Mouse (Mus musculus): ENCODE results near the gene AC124502.3. TPM values are rescaled to one million over a fixed set of nuclear protein-coding genes. Genes with fewer than 3 reads are reported as not detected.
"Not testable (repeated sequence)": the region's sequence is repeated elsewhere in the genome, so short reads cannot be mapped to it uniquely, and the experiment has no call there.

Gene AC124502.3
- 4.1 and 4.2 TPM in 2 replicates for polyA plus RNA-seq (2015; fragmentation: Nextera tagmentation; extraction: Ambion mirVana)

- peaks cover 6% of the 10 kb centered on the region; the same call in 1 of the 2 replicates for H3K36me3 ChIP-seq
- ATAC-seq (ENCODE audit: low FRiP score) = peak; percentile 94
- WGBS = under 1% methylated on average over 36 of the region's 44 CpGs
- H3K4me3 ChIP-seq (replicated peaks) = peak within 1 kb of the TSS; percentile 89
- H3K4me1 ChIP-seq = peaks cover 46% of the 10 kb centered on the region
- H3K9ac ChIP-seq (replicated peaks) = peak within 1 kb of the TSS; percentile 81
- H3K9me3 ChIP-seq (replicated peaks) = no peaks in the 10 kb centered on the region
- peak within 1 kb of the TSS; percentile 91 for H3K27ac ChIP-seq (replicated peaks)
- H3K27me3 ChIP-seq (replicated peaks) = no peaks in the 10 kb centered on the region
- peak within 1 kb of the TSS; percentile 95 for H3K4me2 ChIP-seq
Observed at GRCm38 (mm10) chr19:5038709-5039156, at the start of gene AC124502.3, which contains the start of gene B4gat1. Gene AC124502.3, plus strand, starts transcription at chr19:5038891. Gene B4gat1, plus strand, starts transcription at chr19:5038826.

GRCm38 (mm10) chr19:4989013-4989412, 49.7 kb upstream of the AC124502.3 start:
- Histone ChIP-seq H3K4me3 (replicated peaks) (peak overlapping the region; percentile 52), H3K9ac (replicated peaks) (peak overlapping the region; percentile 63), H3K27me3 (replicated peaks) (peaks cover 62% of the 10 kb centered on the region), H3K4me1 (peaks cover 44% of the 10 kb centered on the region), H3K9me3 (replicated peaks) (no peaks in the 10 kb centered on the region), H3K27ac (replicated peaks) (peak overlapping the region; percentile 75; the same call in 1 of the 2 replicates), H3K4me2 (peak overlapping the region; percentile 76), H3K36me3 (0 out of 2 replicates have a peak, but pooled peaks cover 7% of the 10 kb centered on the region)
- 4% methylated on average over 13 of the region's 13 CpGs for WGBS
- no peak for ATAC-seq (ENCODE audit: low FRiP score)

GRCm38 (mm10) chr19:4989434-4990255, 49.0 kb upstream of the AC124502.3 start:
- Histone ChIP-seq H3K4me3 (replicated peaks) (peak overlapping the region; percentile 52), H3K27me3 (replicated peaks) (peaks cover 56% of the 10 kb centered on the region), H3K4me2 (peak overlapping the region; percentile 76), H3K36me3 (0 out of 2 replicates have a peak, but pooled peaks cover 7% of the 10 kb centered on the region), H3K27ac (replicated peaks) (peak overlapping the region; percentile 75), H3K9ac (replicated peaks) (peak overlapping the region; percentile 63), H3K4me1 (peaks cover 50% of the 10 kb centered on the region), H3K9me3 (replicated peaks) (no peaks in the 10 kb centered on the region)
- peak; percentile 84 for ATAC-seq (ENCODE audit: low FRiP score)
- WGBS = 10% methylated on average over 45 of the region's 47 CpGs

- Histone ChIP-seq H3K27ac (replicated peaks) (peak within 1 kb of the TSS; percentile 75), H3K4me3 (replicated peaks) (peak within 1 kb of the TSS; percentile 52), H3K36me3 (0 out of 2 replicates have a peak, but pooled peaks cover 7% of the 10 kb centered on the region), H3K27me3 (replicated peaks) (peaks cover 53% of the 10 kb centered on the region), H3K9me3 (replicated peaks) (no peaks in the 10 kb centered on the region), H3K4me1 (peaks cover 55% of the 10 kb centered on the region), H3K9ac (replicated peaks) (peak within 1 kb of the TSS; percentile 63), H3K4me2 (peak within 1 kb of the TSS; percentile 76)
- peak; percentile 4; the same call in 1 of the 2 replicates for ATAC-seq (ENCODE audit: low FRiP score)
- WGBS = 16% methylated on average over 4 of the region's 4 CpGs
Observed at GRCm38 (mm10) chr19:4990256-4990625, 48.5 kb upstream of the AC124502.3 start, which contains the start of gene Npas4. Gene Npas4, minus strand, starts transcription at chr19:4990316.

GRCm38 (mm10) chr19:4990716-4991115, 48.0 kb upstream of the AC124502.3 start:
- peaks cover 55% of the 10 kb centered on the region for H3K4me1 ChIP-seq
- 0 out of 2 replicates have a peak, but pooled peaks cover 7% of the 10 kb centered on the region for H3K36me3 ChIP-seq
- H3K4me2 ChIP-seq = peak overlapping the region; percentile 76
- ATAC-seq (ENCODE audit: low FRiP score) = peak; percentile 21; the same call in 1 of the 2 replicates
- H3K27ac ChIP-seq (replicated peaks) = peak overlapping the region; percentile 75; the same call in 1 of the 2 replicates
- H3K27me3 ChIP-seq (replicated peaks) = peaks cover 49% of the 10 kb centered on the region
- peak overlapping the region; percentile 52 for H3K4me3 ChIP-seq (replicated peaks)
- H3K9me3 ChIP-seq (replicated peaks) = no peaks in the 10 kb centered on the region
- peak overlapping the region; percentile 31; the same call in 1 of the 2 replicates for H3K9ac ChIP-seq (replicated peaks)
- WGBS = 3% methylated on average over 12 of the region's 22 CpGs

GRCm38 (mm10) chr19:4992371-4992770, 46.3 kb upstream of the AC124502.3 start:
- H3K27me3 ChIP-seq (replicated peaks) = peaks cover 35% of the 10 kb centered on the region
- 17% methylated on average over 8 of the region's 8 CpGs for WGBS
- no peak overlapping the region for H3K27ac ChIP-seq (replicated peaks)
- no peaks in the 10 kb centered on the region for H3K36me3 ChIP-seq
- ATAC-seq (ENCODE audit: low FRiP score) = no peak
- no peaks in the 10 kb centered on the region for H3K9me3 ChIP-seq (replicated peaks)
- H3K4me2 ChIP-seq = no peak overlapping the region
- H3K4me1 ChIP-seq = peaks cover 59% of the 10 kb centered on the region
- H3K4me3 ChIP-seq (replicated peaks) = no peak overlapping the region
- no peak overlapping the region for H3K9ac ChIP-seq (replicated peaks)

- H3K4me1 ChIP-seq = peaks cover 64% of the 10 kb centered on the region
- no peak overlapping the region for H3K27ac ChIP-seq (replicated peaks)
- H3K9me3 ChIP-seq (replicated peaks) = no peaks in the 10 kb centered on the region
- no peak overlapping the region for H3K4me3 ChIP-seq (replicated peaks)
- H3K27me3 ChIP-seq (replicated peaks) = peaks cover 30% of the 10 kb centered on the region
- WGBS = 3% methylated on average over 9 of the region's 9 CpGs
- H3K4me2 ChIP-seq = peak overlapping the region; percentile 9; the same call in 1 of the 2 replicates
- ATAC-seq (ENCODE audit: low FRiP score) = no peak
- no peaks in the 10 kb centered on the region for H3K36me3 ChIP-seq
- H3K9ac ChIP-seq (replicated peaks) = no peak overlapping the region
Observed at GRCm38 (mm10) chr19:4992904-4993303, 45.8 kb upstream of the AC124502.3 start.

- H3K36me3 ChIP-seq = no peaks in the 10 kb centered on the region
- H3K9ac ChIP-seq (replicated peaks) = no peak overlapping the region
- 32% methylated on average over 5 of the region's 5 CpGs for WGBS
- H3K4me1 ChIP-seq = peaks cover 64% of the 10 kb centered on the region
- ATAC-seq (ENCODE audit: low FRiP score) = no peak
- H3K9me3 ChIP-seq (replicated peaks) = no peaks in the 10 kb centered on the region
- H3K27ac ChIP-seq (replicated peaks) = peak overlapping the region; percentile 45
- H3K4me2 ChIP-seq = no peak overlapping the region
- peaks cover 25% of the 10 kb centered on the region for H3K27me3 ChIP-seq (replicated peaks)
- H3K4me3 ChIP-seq (replicated peaks) = no peak overlapping the region
Observed at GRCm38 (mm10) chr19:4994043-4994442, 44.6 kb upstream of the AC124502.3 start.

GRCm38 (mm10) chr19:4999445-5000140, 39.1 kb upstream of the AC124502.3 start:
- ATAC-seq (ENCODE audit: low FRiP score) = no peak
- Histone ChIP-seq H3K4me2 (peak overlapping the region; percentile 28), H3K36me3 (no peaks in the 10 kb centered on the region), H3K27ac (replicated peaks) (no peak overlapping the region), H3K4me3 (replicated peaks) (no peak overlapping the region), H3K4me1 (peaks cover 56% of the 10 kb centered on the region), H3K9ac (replicated peaks) (no peak overlapping the region), H3K27me3 (replicated peaks) (0 out of 2 replicates have a peak, but pooled peaks cover 6% of the 10 kb centered on the region), H3K9me3 (replicated peaks) (no peaks in the 10 kb centered on the region)
- 78% methylated on average over 6 of the region's 6 CpGs for WGBS

- H3K4me1 ChIP-seq = peaks cover 50% of the 10 kb centered on the region
- peak overlapping the region; percentile 76 for H3K4me2 ChIP-seq
- no peaks in the 10 kb centered on the region for H3K27me3 ChIP-seq (replicated peaks)
- H3K9me3 ChIP-seq (replicated peaks) = no peaks in the 10 kb centered on the region
- ATAC-seq (ENCODE audit: low FRiP score) = peak; percentile 97
- H3K27ac ChIP-seq (replicated peaks) = peak overlapping the region; percentile 93
- H3K9ac ChIP-seq (replicated peaks) = peak overlapping the region; percentile 53
- H3K36me3 ChIP-seq = no peaks in the 10 kb centered on the region
- peak overlapping the region; percentile 36 for H3K4me3 ChIP-seq (replicated peaks)
- 1% methylated on average over 39 of the region's 39 CpGs for WGBS
Observed at GRCm38 (mm10) chr19:5001666-5002406, 36.9 kb upstream of the AC124502.3 start.

- H3K4me1 ChIP-seq = peaks cover 35% of the 10 kb centered on the region
- WGBS = 56% methylated on average over 2 of the region's 2 CpGs
- H3K27ac ChIP-seq (replicated peaks); ATAC-seq (ENCODE audit: low FRiP score); H3K27me3 ChIP-seq (replicated peaks); H3K9me3 ChIP-seq (replicated peaks); H3K4me2 ChIP-seq; H3K4me3 ChIP-seq (replicated peaks); H3K9ac ChIP-seq (replicated peaks); H3K36me3 ChIP-seq: not testable (repeated sequence)
Observed at GRCm38 (mm10) chr19:5003644-5004043, 35.0 kb upstream of the AC124502.3 start.

All from neural tube, embryonic 15.5 days (tissue).